Mouse (Mus musculus) testis, adult 2 months (tissue): ENCODE data around the gene Rasl10b.

ENCODE experiments used
- CTCF ChIP-seq: fragments of 200-500 bp; IDR thresholded peaks from 2 replicates; pipeline ENCODE4 v1.5.1; 2012; ENCODE audit warnings: low read depth, mild to moderate bottlenecking, inconsistent platforms, low read length, moderate library complexity; ENCODE audit not compliant: control insufficient read depth, insufficient read depth, insufficient replicate concordance
- POLR2A ChIP-seq: fragments of 200-500 bp; IDR thresholded peaks from 2 replicates; pipeline ENCODE4 v1.6.1; 2012; ENCODE audit warnings: low read depth, mild to moderate bottlenecking, inconsistent platforms, low read length, moderate library complexity; ENCODE audit not compliant: control insufficient read depth

DNA sequence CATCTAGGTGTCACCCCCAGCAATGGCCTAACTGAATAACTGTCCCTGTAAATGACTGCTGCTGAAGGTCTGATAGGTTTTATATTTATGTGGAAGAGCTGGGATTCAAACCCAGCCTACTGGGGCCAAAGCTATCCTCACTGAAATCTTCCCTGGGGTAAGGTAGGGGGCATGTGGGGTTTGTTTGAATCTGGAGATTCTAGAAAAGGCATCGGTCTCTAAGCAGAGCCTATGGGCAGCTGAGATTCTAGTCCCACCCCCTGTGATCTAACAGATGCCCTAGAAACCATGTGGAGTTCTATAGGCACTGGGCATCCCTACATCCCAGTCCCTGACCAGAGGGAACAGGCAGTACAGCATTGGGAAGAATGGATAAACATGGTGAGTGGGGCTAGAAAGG lies 28.4 kb downstream of the Rasl10b start, which contains the start of gene 1700020L24Rik:
- no peak; the same call in 1 of the 2 replicates for TF ChIP-seq POLR2A
- TF ChIP-seq CTCF = no peak
